Mouse (Mus musculus) bone marrow macrophage, adult 2 months (primary cell): ENCODE measurements around the gene Hmg20b.

Experiments used
- CTCF ChIP-seq: IDR thresholded peaks from 2 replicates; pipeline ENCODE4 v1.5.1; 2012; ENCODE audit warnings: low read depth, mild to moderate bottlenecking, low read length, moderate library complexity
- POLR2A ChIP-seq: IDR thresholded peaks from 2 replicates; pipeline ENCODE4 v1.6.1; 2012; ENCODE audit warnings: mild to moderate bottlenecking, low read depth, low read length, borderline replicate concordance

DNA sequence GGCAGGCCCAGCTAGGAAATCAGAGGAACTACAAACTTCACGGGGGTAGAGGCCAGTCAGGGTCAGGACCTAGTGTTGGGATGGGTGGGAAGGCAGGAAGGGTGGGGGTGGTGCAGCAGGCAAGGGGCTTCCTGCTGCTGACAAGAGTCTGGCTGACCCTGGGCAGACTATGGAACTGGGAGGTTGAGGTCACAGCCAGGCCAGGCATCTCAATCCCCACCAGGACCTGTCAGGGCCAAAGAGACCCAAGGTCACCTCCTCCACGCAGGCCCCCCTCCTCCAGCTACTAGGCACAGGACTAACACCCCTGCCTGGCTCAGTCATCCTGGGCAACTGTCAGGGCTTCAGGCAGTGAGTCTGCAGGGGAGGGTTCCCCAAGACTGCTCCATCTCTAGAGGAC is 22.3 kb downstream of the Hmg20b start:
- TF ChIP-seq POLR2A (no peak), CTCF (no peak)
